Mouse (Mus musculus) embryo, embryonic 10 days (tissue): ENCODE data around the gene Acad12.
"Not testable (repeated sequence)": the region's sequence is repeated elsewhere in the genome, so short reads cannot be mapped to it uniquely, and the experiment has no call there.

Source experiments
- DNase-seq: peaks from one replicate; pipeline ENCODE4 v3.0.0-alpha.2; 2015; ENCODE audit warnings: low spot score

Acad12 gene

GRCm38 (mm10) chr5:121609556-121610135 lies 9.1 kb downstream of the Acad12 start:
- peak; percentile 22 for DNase-seq

GRCm38 (mm10) chr5:121606151-121606550 lies 12.6 kb downstream of the Acad12 start:
- peak; percentile 77 for DNase-seq

- DNase-seq = not testable (repeated sequence)
Measured at GRCm38 (mm10) chr5:121603815-121604214, 14.9 kb downstream of the Acad12 start.

- DNase-seq = peak; percentile 95
Measured at GRCm38 (mm10) chr5:121601547-121602299, 17.0 kb downstream of the Acad12 start.

- DNase-seq = no peak
Measured at GRCm38 (mm10) chr5:121598871-121599610, 19.7 kb downstream of the Acad12 start.

GRCm38 (mm10) chr5:121597991-121598537 lies 20.7 kb downstream of the Acad12 start:
- DNase-seq = no peak

GRCm38 (mm10) chr5:121597332-121597731 lies 21.4 kb downstream of the Acad12 start:
- DNase-seq = no peak

- DNase-seq = no peak
Measured at GRCm38 (mm10) chr5:121596226-121596625, 22.5 kb downstream of the Acad12 start.

- no peak for DNase-seq
Measured at GRCm38 (mm10) chr5:121595758-121596157, 23.0 kb downstream of the Acad12 start.

GRCm38 (mm10) chr5:121594714-121595313 lies 23.9 kb downstream of the Acad12 start:
- DNase-seq = no peak

- peak; percentile 96 for DNase-seq
Measured at GRCm38 (mm10) chr5:121593451-121594401, 25.0 kb downstream of the Acad12 start, which contains the start of gene Aldh2. Aldh2 (minus strand) TSS chr5:121593824.

GRCm38 (mm10) chr5:121592816-121593407 lies 25.8 kb downstream of the Acad12 start:
- DNase-seq = no peak

GRCm38 (mm10) chr5:121592064-121592815 lies 26.5 kb downstream of the Acad12 start:
- no peak for DNase-seq

- no peak for DNase-seq
Measured at GRCm38 (mm10) chr5:121591417-121592063, 27.2 kb downstream of the Acad12 start.

GRCm38 (mm10) chr5:121589928-121590327 lies 28.8 kb downstream of the Acad12 start:
- DNase-seq = no peak

- DNase-seq = no peak
Measured at GRCm38 (mm10) chr5:121586400-121587039, 32.2 kb downstream of the Acad12 start.

- no peak for DNase-seq
Measured at GRCm38 (mm10) chr5:121585699-121586098, 33.0 kb downstream of the Acad12 start.

- no peak for DNase-seq
Measured at GRCm38 (mm10) chr5:121585005-121585404, 33.7 kb downstream of the Acad12 start.
